Mouse (Mus musculus) ovary, postnatal 14 days (tissue): ENCODE data around the gene Tap2.
A peak's percentile ranks its signal among the peaks of the same experiment; 100 is the strongest.

Experiments
- DNase-seq: peaks from one replicate; pipeline ENCODE4 v3.0.0; 2022; ENCODE audit warnings: low spot score

Gene Tap2

GRCm38 (mm10) chr17:34203444-34203843, at the start of gene Tap2:
Tap2 (plus strand) TSS chr17:34203527.
- DNase-seq = no peak

DNA sequence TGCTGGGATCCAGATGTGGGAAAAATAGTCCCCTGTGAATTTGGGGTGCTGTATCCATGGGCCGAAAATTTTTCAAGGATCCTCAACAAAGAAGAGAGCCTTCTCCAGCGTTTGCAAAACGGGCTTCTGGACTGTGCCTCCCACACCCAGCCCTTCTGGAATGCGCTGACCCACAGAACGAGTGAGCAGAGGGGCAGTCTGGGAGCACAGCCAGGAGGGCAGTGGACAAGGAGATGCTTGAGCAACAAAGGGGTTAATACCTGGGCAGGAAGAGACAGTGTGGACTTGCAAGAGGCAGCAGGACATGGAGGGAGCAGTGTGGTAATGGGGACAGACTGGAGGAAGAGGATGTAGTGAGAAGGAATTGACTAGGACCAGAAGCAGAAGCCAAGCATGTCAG, 47.8 kb upstream of the Tap2 start:
- no peak for DNase-seq

DNA sequence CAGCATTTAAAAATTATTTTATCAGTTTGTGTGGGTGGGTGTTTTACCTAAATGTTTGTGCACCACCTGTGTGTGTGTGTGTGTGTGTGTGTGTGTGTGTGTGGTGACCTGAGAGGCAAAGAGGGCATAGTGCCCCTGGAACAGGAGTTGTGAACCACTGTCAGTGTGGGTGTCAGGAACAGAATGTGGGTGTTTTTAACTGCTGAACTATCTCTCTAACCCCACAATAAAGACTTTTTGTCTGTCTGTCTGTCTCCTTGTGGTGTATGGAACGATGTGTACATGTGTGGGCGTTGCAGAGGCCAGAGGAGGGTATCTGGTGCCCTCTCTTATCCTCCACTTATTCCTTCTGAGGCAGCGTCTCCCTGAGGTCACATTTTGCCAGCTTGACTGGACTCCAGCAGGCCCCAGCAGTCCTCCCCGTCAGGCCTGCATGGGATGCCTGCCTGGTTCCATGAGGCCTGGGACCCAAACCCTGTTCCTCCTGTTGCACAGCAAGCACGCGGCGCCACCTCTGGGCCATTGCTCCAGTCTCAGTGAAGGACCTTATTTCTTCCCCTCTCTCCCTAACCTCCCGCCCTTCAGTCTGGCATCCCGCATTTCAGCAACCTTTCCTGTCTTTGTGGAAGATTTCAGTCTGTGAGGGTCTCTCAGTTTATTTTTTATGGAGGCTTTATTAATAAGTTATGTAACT, 39.0 kb upstream of the Tap2 start:
- DNase-seq = no peak

- DNase-seq = no peak
Observed at GRCm38 (mm10) chr17:34165033-34165730, 38.1 kb upstream of the Tap2 start.

DNA sequence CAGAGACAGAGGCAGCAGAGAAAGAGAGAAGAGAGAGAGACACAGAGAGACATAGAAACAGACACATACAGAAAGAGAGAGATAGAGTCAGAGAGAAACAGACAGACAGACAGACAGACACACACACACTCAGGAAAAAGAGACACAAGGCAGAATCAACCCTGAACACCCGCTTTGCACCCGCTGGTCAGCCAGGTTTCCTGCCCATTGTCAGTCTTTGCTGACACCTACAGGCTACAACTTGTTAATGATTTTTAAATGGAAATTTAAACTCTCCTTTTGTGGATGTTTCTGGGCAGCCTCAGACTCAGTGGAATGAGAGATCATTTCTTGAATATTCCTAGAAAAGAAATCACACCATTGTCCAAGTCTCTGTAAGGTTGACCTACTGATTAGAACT, 34.0 kb upstream of the Tap2 start:
- peak; percentile 13 for DNase-seq

DNA sequence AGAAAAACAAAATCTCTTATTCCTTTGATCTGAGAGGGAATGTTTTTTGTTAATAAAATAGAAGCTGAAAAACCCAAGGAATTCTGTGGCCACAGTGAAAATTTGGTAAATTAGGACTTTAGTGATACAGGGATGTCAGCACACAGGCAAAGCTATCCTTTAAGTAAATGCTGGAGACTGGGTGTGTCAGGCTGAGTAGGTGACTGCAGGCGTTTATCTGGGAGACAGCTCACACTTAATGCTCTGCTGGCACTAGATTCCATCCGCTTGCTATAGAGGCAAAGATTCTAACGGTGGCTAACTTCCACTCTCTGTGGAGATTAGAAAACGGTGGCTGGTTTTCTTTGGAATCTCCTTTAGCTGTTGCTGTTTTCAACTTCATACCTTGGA, 32.8 kb upstream of the Tap2 start:
- no peak for DNase-seq

DNA sequence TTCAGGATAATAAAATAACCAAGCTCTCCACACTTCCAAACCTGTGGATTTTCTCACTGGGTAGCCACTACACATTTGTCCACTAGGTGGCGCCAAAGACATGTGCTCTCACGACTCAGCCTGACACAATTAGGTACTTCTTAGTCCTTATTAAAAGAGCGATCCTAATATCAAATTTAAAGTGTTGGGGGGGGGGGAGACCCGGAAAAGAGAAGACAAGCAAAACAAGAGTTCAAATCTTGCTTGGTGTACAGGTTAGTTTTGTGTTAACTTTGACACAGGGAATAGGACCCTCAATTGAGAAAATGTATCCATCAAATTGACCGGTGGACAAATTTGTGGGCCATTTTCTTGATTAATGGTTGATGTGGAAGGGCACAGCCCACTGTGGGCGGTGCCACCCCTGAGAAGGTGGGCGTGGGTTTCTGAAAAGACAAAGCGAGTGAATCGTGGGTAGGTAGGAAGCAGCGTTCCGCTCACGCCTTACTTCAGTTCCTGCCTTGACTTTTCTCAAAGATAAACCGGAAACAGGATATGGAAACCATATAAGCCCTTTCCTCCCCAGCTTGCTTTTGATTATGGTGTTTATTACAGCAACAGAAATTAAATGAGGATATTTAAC, 32.3 kb upstream of the Tap2 start:
- DNase-seq = peak; percentile 84

DNA sequence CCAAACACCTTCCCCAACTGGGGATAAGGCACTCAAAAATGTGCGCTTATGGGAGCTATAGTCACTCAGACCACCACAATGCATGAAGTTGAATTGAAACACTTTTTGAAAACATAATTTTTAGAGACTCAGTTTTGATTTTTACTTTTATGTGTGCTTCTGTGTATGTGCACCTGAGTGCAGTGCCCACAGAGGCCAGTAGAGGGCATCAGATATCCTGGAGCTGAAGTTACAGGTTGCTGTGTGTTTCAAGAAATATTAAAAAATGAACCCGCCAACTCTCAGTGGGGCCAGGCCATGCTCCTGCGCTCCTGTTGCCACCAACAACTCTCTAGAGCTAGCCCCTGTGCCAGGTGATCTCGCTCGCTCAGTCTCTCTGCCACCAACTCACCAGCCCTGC, 30.8 kb upstream of the Tap2 start:
- no peak for DNase-seq

DNA sequence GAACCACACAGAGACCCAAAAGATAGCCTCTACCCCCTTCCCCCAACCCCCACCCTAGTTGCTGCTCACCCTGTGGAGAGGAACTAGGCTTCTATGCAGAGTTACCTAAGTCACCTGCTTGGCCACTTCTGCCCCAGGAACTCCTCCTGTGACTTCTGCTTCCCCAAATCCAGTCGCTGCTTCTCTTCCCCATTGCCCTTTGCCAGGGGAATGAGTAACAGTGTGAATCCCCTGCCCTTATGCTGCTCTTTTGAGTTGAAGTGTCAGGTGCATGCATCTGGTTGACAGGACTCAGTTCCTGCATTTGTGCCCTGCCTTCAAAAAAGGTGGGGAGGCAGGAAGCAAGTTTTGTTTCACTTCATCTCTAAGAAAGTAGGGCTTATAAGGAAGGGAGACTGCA, 29.3 kb upstream of the Tap2 start:
- no peak for DNase-seq

DNA sequence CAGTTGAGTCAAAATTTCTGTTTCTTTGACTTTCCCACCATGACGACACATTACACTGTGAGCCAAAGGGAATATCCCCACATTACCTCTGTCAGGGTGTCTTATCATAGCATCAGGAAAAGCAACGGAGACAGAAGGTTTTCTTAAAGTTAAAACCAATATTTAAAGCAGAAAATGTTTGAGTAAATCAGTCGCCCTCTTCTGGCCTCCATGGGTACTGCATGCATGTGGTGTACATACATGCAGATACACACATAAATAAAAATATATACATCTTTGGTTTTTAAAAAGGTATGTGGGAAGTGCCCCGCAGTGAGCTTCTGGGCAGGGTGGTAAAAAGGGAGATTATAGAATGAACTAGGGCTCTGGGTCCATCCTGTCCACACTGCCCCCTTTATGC, 26.1 kb upstream of the Tap2 start:
- DNase-seq = no peak

GRCm38 (mm10) chr17:34179019-34179418, 24.3 kb upstream of the Tap2 start:
- DNase-seq = no peak

DNA sequence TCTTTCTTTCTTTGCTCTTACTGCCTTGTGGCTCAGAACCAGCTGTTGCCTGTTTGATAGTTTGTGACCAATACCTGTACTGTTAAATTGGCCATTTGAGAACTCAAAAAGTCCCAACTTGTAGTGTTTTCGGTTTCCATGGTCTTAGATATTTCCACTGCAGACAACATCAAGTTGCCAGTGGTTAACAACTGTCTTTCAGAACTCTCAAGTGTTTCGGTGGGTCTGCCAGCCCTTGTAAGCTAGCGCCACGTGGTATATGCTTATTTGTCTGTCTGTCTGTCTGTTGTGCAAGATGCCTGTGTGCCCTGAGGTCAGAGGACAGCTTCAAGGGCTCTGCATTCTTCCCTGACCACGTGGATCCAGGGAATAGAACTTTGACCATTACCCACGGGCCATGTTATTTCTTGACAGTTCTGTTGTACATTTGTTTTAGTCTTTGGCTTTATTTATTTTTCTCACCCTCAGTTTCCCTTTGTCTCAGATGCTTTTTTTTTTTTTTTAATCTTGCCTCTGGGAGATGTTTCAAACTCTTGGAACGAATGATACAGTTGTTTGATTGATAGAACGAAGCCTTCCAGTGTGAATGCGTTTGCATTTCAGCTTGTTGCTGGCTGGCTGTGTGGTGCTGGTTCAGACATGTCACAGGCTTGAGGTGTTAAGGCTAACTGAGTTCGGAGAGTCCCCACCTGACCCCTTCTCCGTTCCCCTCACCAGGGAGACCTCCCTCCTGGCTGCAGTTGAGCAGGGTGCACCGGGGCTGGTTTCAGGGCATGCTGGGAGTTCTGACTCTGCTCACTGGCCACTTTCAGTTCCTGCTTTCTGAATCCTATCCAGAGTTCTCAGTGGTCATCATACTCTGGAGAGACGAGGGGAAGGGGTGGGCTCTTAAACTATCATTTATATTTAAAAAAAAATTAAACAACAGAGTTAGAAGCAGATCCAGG, 23.1 kb upstream of the Tap2 start:
- no peak for DNase-seq

DNA sequence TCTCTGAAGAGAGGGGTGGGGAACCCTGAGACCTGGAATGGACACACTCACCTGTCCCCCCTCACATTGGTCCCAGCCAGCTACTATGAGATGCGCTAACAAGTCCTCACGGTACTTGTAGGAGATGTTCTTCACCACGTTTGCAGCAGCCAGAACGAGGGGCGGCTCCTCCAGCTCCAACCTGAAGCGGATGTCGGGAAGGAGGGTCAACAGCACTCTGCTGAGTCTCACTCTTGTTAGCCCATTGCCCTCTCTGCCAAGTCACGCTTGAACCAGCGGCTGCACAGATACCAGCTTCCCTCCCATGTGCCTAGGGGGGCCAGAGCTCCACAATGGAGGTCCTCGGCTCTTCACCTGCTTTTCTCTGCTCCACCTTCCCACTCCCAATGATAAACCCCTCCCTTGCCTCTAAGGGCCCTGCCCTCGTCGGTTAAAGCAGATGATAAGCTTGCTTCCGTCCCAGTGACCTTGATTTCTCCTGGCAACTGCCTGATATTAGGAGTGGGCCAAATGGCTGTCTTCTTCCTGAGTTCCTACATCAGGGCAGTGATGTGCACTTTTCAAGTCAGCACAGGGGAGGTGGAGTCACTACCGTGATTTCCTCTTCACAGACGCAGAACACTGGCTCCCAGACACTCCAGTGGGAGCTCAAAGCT, 19.6 kb upstream of the Tap2 start:
- DNase-seq = no peak

DNA sequence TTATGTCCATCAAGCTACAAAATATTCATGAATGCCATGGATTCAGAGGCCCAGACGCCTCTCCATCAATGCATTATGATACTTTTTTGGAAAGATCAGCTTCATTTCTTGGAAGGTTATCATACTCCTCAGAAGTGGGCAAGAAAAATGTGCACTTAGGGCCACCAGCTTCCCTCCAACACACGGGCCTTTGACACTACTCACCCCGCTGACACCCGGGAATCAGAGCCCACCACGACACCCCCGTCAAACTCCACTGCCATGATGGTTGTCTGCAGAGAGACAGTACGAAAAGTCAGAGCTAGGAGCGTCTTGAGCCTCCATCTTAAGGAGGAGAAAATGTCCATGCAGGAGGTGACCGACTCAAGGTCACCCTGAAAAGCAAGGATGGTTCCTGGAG, 17.8 kb upstream of the Tap2 start:
- DNase-seq = no peak

GRCm38 (mm10) chr17:34186885-34187260, 16.5 kb upstream of the Tap2 start:
- no peak for DNase-seq

- peak; percentile 98 for DNase-seq
Observed at GRCm38 (mm10) chr17:34187261-34187916, 15.9 kb upstream of the Tap2 start, which contains the start of the genes Tap1 and Psmb9. Tap1 (plus strand) TSS chr17:34187553. Psmb9 (minus strand) TSS chr17:34187764.

DNA sequence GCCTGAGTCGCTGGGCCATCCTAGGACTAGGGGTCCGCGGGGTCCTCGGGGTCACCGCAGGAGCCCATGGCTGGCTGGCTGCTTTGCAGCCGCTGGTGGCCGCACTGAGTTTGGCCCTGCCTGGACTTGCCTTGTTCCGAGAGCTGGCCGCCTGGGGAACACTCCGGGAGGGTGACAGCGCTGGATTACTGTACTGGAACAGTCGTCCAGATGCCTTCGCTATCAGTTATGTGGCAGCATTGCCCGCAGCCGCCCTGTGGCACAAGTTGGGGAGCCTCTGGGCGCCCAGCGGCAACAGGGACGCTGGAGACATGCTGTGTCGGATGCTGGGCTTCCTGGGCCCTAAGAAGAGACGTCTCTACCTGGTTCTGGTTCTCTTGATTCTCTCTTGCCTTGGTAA, 15.3 kb upstream of the Tap2 start:
- DNase-seq = no peak

DNA sequence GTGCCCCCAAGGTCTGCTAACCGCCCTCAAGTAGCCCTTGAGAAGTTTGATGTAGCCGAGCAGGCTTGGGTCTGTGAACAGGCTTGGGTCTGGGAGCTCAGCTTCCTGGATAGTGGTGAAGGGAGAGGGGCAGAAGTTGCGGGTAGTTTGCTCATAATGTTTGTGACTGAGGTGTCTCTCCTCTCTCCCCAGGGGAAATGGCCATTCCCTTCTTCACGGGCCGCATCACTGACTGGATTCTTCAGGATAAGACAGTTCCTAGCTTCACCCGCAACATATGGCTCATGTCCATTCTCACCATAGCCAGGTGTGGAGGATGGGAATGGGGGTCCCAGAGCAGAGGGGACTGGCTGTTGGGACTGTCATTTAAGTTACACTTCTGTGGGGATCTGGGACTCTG, 14.3 kb upstream of the Tap2 start:
- DNase-seq = no peak

DNA sequence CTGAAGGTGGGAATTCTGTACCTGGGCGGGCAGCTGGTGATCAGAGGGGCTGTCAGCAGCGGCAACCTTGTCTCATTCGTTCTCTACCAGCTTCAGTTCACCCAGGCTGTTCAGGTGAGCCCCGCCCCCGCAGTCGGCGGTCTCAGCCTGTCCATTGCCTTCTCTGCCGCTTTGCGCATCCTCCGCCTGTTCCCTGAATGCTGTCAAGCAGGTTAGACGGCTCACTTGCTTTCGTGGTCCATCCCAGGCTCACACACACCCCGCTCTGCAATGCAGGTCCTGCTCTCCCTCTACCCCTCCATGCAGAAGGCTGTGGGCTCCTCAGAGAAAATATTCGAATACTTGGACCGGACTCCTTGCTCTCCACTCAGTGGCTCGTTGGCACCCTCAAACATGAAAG, 10.5 kb upstream of the Tap2 start:
- no peak for DNase-seq

DNA sequence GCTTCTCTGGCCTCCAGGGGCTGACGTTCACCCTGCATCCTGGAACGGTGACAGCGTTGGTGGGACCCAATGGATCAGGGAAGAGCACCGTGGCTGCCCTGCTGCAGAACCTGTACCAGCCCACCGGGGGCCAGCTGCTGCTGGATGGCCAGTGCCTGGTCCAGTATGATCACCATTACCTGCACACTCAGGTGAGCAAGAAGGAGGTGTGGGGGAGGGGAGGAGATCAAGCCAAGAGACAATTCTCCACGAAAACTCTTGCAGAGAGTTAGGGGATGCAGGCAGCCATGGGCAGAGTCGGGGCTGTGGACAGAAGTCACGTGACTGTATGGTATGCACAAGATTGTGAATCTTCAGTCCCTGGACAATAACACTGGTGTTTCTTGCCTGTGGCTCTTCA, 9.9 kb upstream of the Tap2 start:
- no peak for DNase-seq

GRCm38 (mm10) chr17:34194723-34195122, 8.6 kb upstream of the Tap2 start:
- DNase-seq = no peak
